Comparison of ENCODE assay signal across 20 mouse cellular contexts in genomic region chr15:97125836-97126822, GRCm38 (mm10).
A peak's percentile ranks its signal among the peaks of the same experiment; 100 is the strongest.
DNase-seq lines count a peak whose midpoint lies in the region; ATAC-seq and TF ChIP-seq lines count a peak whose summit lies in the region.
"Had no signal": no experiment of that assay in that cellular context is flagged by ENCODE, and none has a peak within 500 bp of the region (broad histone marks: within the 10 kb centered on the region; RNA-seq: fewer than 3 reads in every experiment).

No protein-coding gene starts in this region.

- H3K9ac ChIP-seq in liver, embryonic 11.5 days (ENCODE audit: low read depth, low read length), result no peak overlapping the region
- H3K9ac ChIP-seq in liver, embryonic 12.5 days, result no peak overlapping the region
- H3K9ac ChIP-seq in kidney, embryonic 16.5 days (replicated peaks; ENCODE audit: low read length), result no peak overlapping the region
- H3K9ac ChIP-seq: hindbrain, embryonic 15.5 days; midbrain, embryonic 12.5 days had no signal

- no peaks in the 10 kb centered on the region; the same call in 1 of the 2 replicates for H3K4me1 ChIP-seq in liver, embryonic 11.5 days (replicated peaks; ENCODE audit: control insufficient read depth, insufficient read depth, low read length)
- no peaks in the 10 kb centered on the region for H3K4me1 ChIP-seq in liver, embryonic 12.5 days
- peaks cover 6% of the 10 kb centered on the region for H3K4me1 ChIP-seq in E14TG2a.4 (replicated peaks; ENCODE audit: low read depth, low read length)
- no peaks in the 10 kb centered on the region for H3K4me1 ChIP-seq in kidney, embryonic 16.5 days (ENCODE audit: insufficient read depth, low read length)
- H3K4me1 ChIP-seq: forebrain, embryonic 10.5 days; hindbrain, embryonic 15.5 days; midbrain, embryonic 12.5 days had no signal

- DNase-seq in liver, embryonic 11.5 days (ENCODE audit: low spot score), result peak; percentile 25
- DNase-seq in R1 (ENCODE audit: low read depth, low spot score), result peak; percentile 78
- DNase-seq in testis, postnatal 14 days (ENCODE audit: low spot score), result peak; percentile 26
- DNase-seq in layer of hippocampus, postnatal 25 days (ENCODE audit: extremely low spot score in 1 of 2, low spot score in 1 of 2), result no peak
- DNase-seq: adrenal gland, postnatal 36 days; cerebellum, adult 11 months; cerebellum, postnatal 10 days; gastrocnemius, postnatal 14 days; kidney, adult 2 months; kidney, postnatal 10 days; lung, adult 2 months; thymus, postnatal 14 days had no signal

- no peaks in the 10 kb centered on the region for H3K27me3 ChIP-seq in liver, embryonic 11.5 days (replicated peaks; ENCODE audit: control insufficient read depth, insufficient read depth, low read length)
- no peaks in the 10 kb centered on the region for H3K27me3 ChIP-seq in liver, embryonic 12.5 days (replicated peaks)
- H3K27me3 ChIP-seq in E14TG2a.4 (ENCODE audit: insufficient read depth, low read length), result 0 out of 2 replicates have a peak, but pooled peaks cover 4% of the 10 kb centered on the region
- H3K27me3 ChIP-seq in kidney, embryonic 16.5 days (ENCODE audit: insufficient read depth, low read length), result no peaks in the 10 kb centered on the region
- H3K27me3 ChIP-seq: hindbrain, embryonic 15.5 days; midbrain, embryonic 12.5 days had no signal

- H3K27ac ChIP-seq in liver, embryonic 11.5 days (ENCODE audit: low read depth, low read length), result no peak overlapping the region
- no peak overlapping the region for H3K27ac ChIP-seq in liver, embryonic 12.5 days
- H3K27ac ChIP-seq in kidney, embryonic 16.5 days (ENCODE audit: low read length), result no peak overlapping the region
- H3K27ac ChIP-seq: forebrain, embryonic 10.5 days; hindbrain, embryonic 15.5 days; midbrain, embryonic 12.5 days had no signal

- peak; percentile 30; the same call in 1 of the 2 replicates for TF ChIP-seq CTCF in E14TG2a.4 (conservative IDR thresholded peaks at IDR 0.05; ENCODE audit: low read length)

- ATAC-seq in liver, embryonic 11.5 days (replicated peaks; ENCODE audit: low FRiP score), result no peak
- ATAC-seq in liver, embryonic 12.5 days, result no peak
- ATAC-seq in kidney, embryonic 16.5 days (ENCODE audit: low FRiP score, low TSS enrichment), result no peak
- ATAC-seq: forebrain, embryonic 16.5 days had no signal

- H3K4me2 ChIP-seq in liver, embryonic 11.5 days, result no peak overlapping the region
- no peak overlapping the region for H3K4me2 ChIP-seq in liver, embryonic 12.5 days
- no peak overlapping the region for H3K4me2 ChIP-seq in kidney, embryonic 16.5 days (replicated peaks; ENCODE audit: low read depth, low read length)
- H3K4me2 ChIP-seq: hindbrain, embryonic 15.5 days; midbrain, embryonic 12.5 days had no signal

- no peaks in the 10 kb centered on the region for H3K36me3 ChIP-seq in liver, embryonic 11.5 days (ENCODE audit: control insufficient read depth, insufficient read depth, low read length)
- no peaks in the 10 kb centered on the region for H3K36me3 ChIP-seq in liver, embryonic 12.5 days
- H3K36me3 ChIP-seq in E14TG2a.4 (ENCODE audit: insufficient read depth, low read length), result no peaks in the 10 kb centered on the region
- H3K36me3 ChIP-seq in kidney, embryonic 16.5 days (ENCODE audit: insufficient read depth, low read length), result no peaks in the 10 kb centered on the region
- H3K36me3 ChIP-seq: forebrain, embryonic 10.5 days; G1E; hindbrain, embryonic 15.5 days; midbrain, embryonic 12.5 days had no signal

- no peaks in the 10 kb centered on the region for H3K9me3 ChIP-seq in liver, embryonic 11.5 days (ENCODE audit: control insufficient read depth, low read length)
- no peaks in the 10 kb centered on the region for H3K9me3 ChIP-seq in liver, embryonic 12.5 days (replicated peaks)
- peaks cover 4% of the 10 kb centered on the region; the same call in 1 of the 2 replicates for H3K9me3 ChIP-seq in E14TG2a.4 (ENCODE audit: low read length)
- H3K9me3 ChIP-seq in kidney, embryonic 16.5 days (ENCODE audit: low read length), result no peaks in the 10 kb centered on the region
- H3K9me3 ChIP-seq: forebrain, embryonic 10.5 days; hindbrain, embryonic 15.5 days; midbrain, embryonic 12.5 days had no signal

- no peak overlapping the region for H3K4me3 ChIP-seq in liver, embryonic 11.5 days (ENCODE audit: low read depth, low read length)
- H3K4me3 ChIP-seq in liver, embryonic 12.5 days, result no peak overlapping the region
- H3K4me3 ChIP-seq in E14TG2a.4 (replicated peaks; ENCODE audit: low read length), result peak overlapping the region; percentile 67
- no peak overlapping the region for H3K4me3 ChIP-seq in kidney, embryonic 16.5 days (ENCODE audit: low read length)
- H3K4me3 ChIP-seq: forebrain, embryonic 10.5 days; hindbrain, embryonic 15.5 days; midbrain, embryonic 12.5 days had no signal

- WGBS in liver, embryonic 11.5 days, result 79% methylated on average over 15 of the region's 15 CpGs
- WGBS in liver, embryonic 12.5 days (ENCODE audit: insufficient replicate concordance), result 68% methylated on average over 15 of the region's 15 CpGs
- WGBS in kidney, embryonic 16.5 days, result 91% methylated on average over 15 of the region's 15 CpGs

Comparison
In these comparisons a context has a peak if more than half of its experiments do, and no peak if none do; other contexts are left out.
1. DNase-seq: peak in liver, embryonic 11.5 days (single experiment), R1 (single experiment) and testis, postnatal 14 days (single experiment); none in layer of hippocampus, postnatal 25 days (0 of 2).